Mouse (Mus musculus): ENCODE results near the gene Adamts16. TPM values are rescaled to one million over a fixed set of nuclear protein-coding genes. Genes with fewer than 3 reads are reported as not detected.

The Adamts16 gene
- polyA plus RNA-seq, 1 experiment, result 1.2 TPM

GRCm38 (mm10) chr13:70814423-70814822, 27.2 kb downstream of the Adamts16 start:
- Histone ChIP-seq H3K36me3 (ENCODE audit: control insufficient read depth, insufficient read depth, low read length) (no peaks in the 10 kb centered on the region), H3K4me1 (ENCODE audit: control insufficient read depth, insufficient read depth, low read length) (no peaks in the 10 kb centered on the region), H3K27me3 (replicated peaks; ENCODE audit: control insufficient read depth, insufficient read depth, low read length) (no peaks in the 10 kb centered on the region; the same call in 1 of the 2 replicates), H3K4me3 (ENCODE audit: insufficient read depth, low read depth, low read length) (no peak overlapping the region), H3K27ac (ENCODE audit: insufficient read depth, low read depth, low read length) (no peak overlapping the region)
- TF ChIP-seq POLR2A (IDR thresholded peaks at IDR 0.05; ENCODE audit: low read depth, low read length) (no peak), CTCF (conservative IDR thresholded peaks at IDR 0.05; ENCODE audit: insufficient read depth, insufficient read length, low read depth, low read length) (no peak)
- no peak for DNase-seq
- 39% methylated on average over 3 of the region's 3 CpGs for WGBS

GRCm38 (mm10) chr13:70805506-70805905, 36.1 kb downstream of the Adamts16 start:
- no peak for DNase-seq
- Histone ChIP-seq H3K27ac (ENCODE audit: insufficient read depth, low read depth, low read length) (no peak overlapping the region), H3K36me3 (ENCODE audit: control insufficient read depth, insufficient read depth, low read length) (no peaks in the 10 kb centered on the region), H3K4me3 (ENCODE audit: insufficient read depth, low read depth, low read length) (no peak overlapping the region), H3K4me1 (ENCODE audit: control insufficient read depth, insufficient read depth, low read length) (no peaks in the 10 kb centered on the region; the same call in 1 of the 2 replicates), H3K27me3 (replicated peaks; ENCODE audit: control insufficient read depth, insufficient read depth, low read length) (no peaks in the 10 kb centered on the region)
- 91% methylated on average over 3 of the region's 3 CpGs for WGBS
- no peak for TF ChIP-seq CTCF (conservative IDR thresholded peaks at IDR 0.05; ENCODE audit: insufficient read depth, insufficient read length, low read depth, low read length)
- TF ChIP-seq POLR2A (IDR thresholded peaks at IDR 0.05; ENCODE audit: low read depth, low read length), result no peak

- H3K4me1 ChIP-seq (ENCODE audit: control insufficient read depth, insufficient read depth, low read length), result no peaks in the 10 kb centered on the region; the same call in 1 of the 2 replicates
- 30% methylated on average over 1 of the region's 1 CpGs for WGBS
- H3K27me3 ChIP-seq (replicated peaks; ENCODE audit: control insufficient read depth, insufficient read depth, low read length), result no peaks in the 10 kb centered on the region
- no peak for TF ChIP-seq CTCF (conservative IDR thresholded peaks at IDR 0.05; ENCODE audit: insufficient read depth, insufficient read length, low read depth, low read length)
- TF ChIP-seq POLR2A (IDR thresholded peaks at IDR 0.05; ENCODE audit: low read depth, low read length), result no peak
- no peak overlapping the region for H3K4me3 ChIP-seq (ENCODE audit: insufficient read depth, low read depth, low read length)
- peak; percentile 78 for DNase-seq
- 0 out of 2 replicates have a peak overlapping the region, but pooled peaks have one; percentile 8 for H3K27ac ChIP-seq (ENCODE audit: insufficient read depth, low read depth, low read length)
- no peaks in the 10 kb centered on the region for H3K36me3 ChIP-seq (ENCODE audit: control insufficient read depth, insufficient read depth, low read length)
Observed at GRCm38 (mm10) chr13:70802849-70803248, 38.8 kb downstream of the Adamts16 start.

GRCm38 (mm10) chr13:70799322-70799721, 42.3 kb downstream of the Adamts16 start:
- TF ChIP-seq CTCF (conservative IDR thresholded peaks at IDR 0.05; ENCODE audit: insufficient read depth, insufficient read length, low read depth, low read length) (no peak), POLR2A (IDR thresholded peaks at IDR 0.05; ENCODE audit: low read depth, low read length) (no peak)
- DNase-seq, result no peak
- no peaks in the 10 kb centered on the region for H3K36me3 ChIP-seq (ENCODE audit: control insufficient read depth, insufficient read depth, low read length)
- no peak overlapping the region for H3K4me3 ChIP-seq (ENCODE audit: insufficient read depth, low read depth, low read length)
- peaks cover 2% of the 10 kb centered on the region; the same call in 1 of the 2 replicates for H3K4me1 ChIP-seq (ENCODE audit: control insufficient read depth, insufficient read depth, low read length)
- H3K27me3 ChIP-seq (replicated peaks; ENCODE audit: control insufficient read depth, insufficient read depth, low read length), result no peaks in the 10 kb centered on the region
- no peak overlapping the region for H3K27ac ChIP-seq (ENCODE audit: insufficient read depth, low read depth, low read length)
- WGBS, result 73% methylated on average over 3 of the region's 3 CpGs

GRCm38 (mm10) chr13:70798396-70798795, 43.2 kb downstream of the Adamts16 start:
- Histone ChIP-seq H3K27me3 (replicated peaks; ENCODE audit: control insufficient read depth, insufficient read depth, low read length) (no peaks in the 10 kb centered on the region), H3K36me3 (ENCODE audit: control insufficient read depth, insufficient read depth, low read length) (no peaks in the 10 kb centered on the region), H3K4me3 (ENCODE audit: insufficient read depth, low read depth, low read length) (no peak overlapping the region), H3K27ac (ENCODE audit: insufficient read depth, low read depth, low read length) (no peak overlapping the region), H3K4me1 (ENCODE audit: control insufficient read depth, insufficient read depth, low read length) (peaks cover 8% of the 10 kb centered on the region; the same call in 1 of the 2 replicates)
- TF ChIP-seq CTCF (conservative IDR thresholded peaks at IDR 0.05; ENCODE audit: insufficient read depth, insufficient read length, low read depth, low read length) (no peak), POLR2A (IDR thresholded peaks at IDR 0.05; ENCODE audit: low read depth, low read length) (no peak)
- WGBS, result 51% methylated on average over 5 of the region's 5 CpGs
- DNase-seq, result no peak

- DNase-seq, result peak; percentile 72
- Histone ChIP-seq H3K4me1 (ENCODE audit: control insufficient read depth, insufficient read depth, low read length) (peaks cover 8% of the 10 kb centered on the region; the same call in 1 of the 2 replicates), H3K27ac (ENCODE audit: insufficient read depth, low read depth, low read length) (peak overlapping the region; percentile 61), H3K4me3 (ENCODE audit: insufficient read depth, low read depth, low read length) (no peak overlapping the region), H3K36me3 (ENCODE audit: control insufficient read depth, insufficient read depth, low read length) (no peaks in the 10 kb centered on the region), H3K27me3 (replicated peaks; ENCODE audit: control insufficient read depth, insufficient read depth, low read length) (no peaks in the 10 kb centered on the region)
- WGBS, result 13% methylated on average over 8 of the region's 8 CpGs
- TF ChIP-seq CTCF (conservative IDR thresholded peaks at IDR 0.05; ENCODE audit: insufficient read depth, insufficient read length, low read depth, low read length) (no peak), POLR2A (IDR thresholded peaks at IDR 0.05; ENCODE audit: low read depth, low read length) (no peak)
Observed at GRCm38 (mm10) chr13:70794074-70794572, 47.5 kb downstream of the Adamts16 start.

DNA sequence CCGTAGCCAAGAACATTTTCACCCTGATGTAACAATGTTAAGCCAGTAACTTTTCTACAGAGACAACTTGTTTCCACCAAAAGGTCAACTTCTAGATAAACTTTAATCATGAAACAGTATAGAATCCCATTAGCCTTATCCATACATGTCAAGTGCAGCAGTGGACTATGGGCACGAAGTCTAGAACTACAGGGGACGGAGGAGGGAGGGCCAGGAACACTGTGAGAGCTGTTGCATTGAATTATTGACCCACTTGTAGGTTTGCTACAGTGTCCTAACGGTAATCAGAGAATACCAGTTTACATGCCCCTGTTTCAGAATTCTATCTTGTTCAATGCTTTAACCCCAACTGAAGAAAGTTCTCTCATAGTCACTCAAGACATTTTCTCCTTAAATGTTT, 48.0 kb downstream of the Adamts16 start:
- no peak for DNase-seq
- 33% methylated on average over 4 of the region's 4 CpGs for WGBS
- no peaks in the 10 kb centered on the region for H3K27me3 ChIP-seq (replicated peaks; ENCODE audit: control insufficient read depth, insufficient read depth, low read length)
- H3K4me1 ChIP-seq (ENCODE audit: control insufficient read depth, insufficient read depth, low read length), result peaks cover 8% of the 10 kb centered on the region; the same call in 1 of the 2 replicates
- H3K27ac ChIP-seq (ENCODE audit: insufficient read depth, low read depth, low read length), result no peak overlapping the region
- H3K36me3 ChIP-seq (ENCODE audit: control insufficient read depth, insufficient read depth, low read length), result no peaks in the 10 kb centered on the region
- no peak overlapping the region for H3K4me3 ChIP-seq (ENCODE audit: insufficient read depth, low read depth, low read length)
- no peak for TF ChIP-seq CTCF (conservative IDR thresholded peaks at IDR 0.05; ENCODE audit: insufficient read depth, insufficient read length, low read depth, low read length)
- no peak for TF ChIP-seq POLR2A (IDR thresholded peaks at IDR 0.05; ENCODE audit: low read depth, low read length)

Data from kidney, adult 2 months (tissue).